In the genomic region with DNA sequence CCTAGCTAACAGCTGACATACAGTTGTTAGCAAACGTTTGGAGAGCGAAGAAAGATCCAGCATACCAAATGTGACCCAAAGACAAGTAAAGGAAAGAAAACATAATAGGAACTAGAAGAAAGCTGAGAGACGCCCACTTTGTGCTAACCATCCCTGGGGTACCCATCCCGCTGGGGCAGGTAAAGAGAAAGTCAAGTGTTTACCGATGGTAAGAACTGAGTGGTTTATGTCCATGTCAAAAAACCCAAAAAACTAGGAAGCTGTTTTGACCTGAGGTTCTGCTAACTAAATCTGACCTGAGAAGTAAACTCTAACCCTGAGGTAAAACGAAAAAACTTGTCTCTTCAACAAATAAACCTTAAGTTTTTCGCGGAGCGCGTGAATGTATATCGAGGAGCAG, we compare ENCODE assay signal across 8 mouse cellular contexts. TPM values are rescaled to one million over a fixed set of nuclear protein-coding genes. Genes with fewer than 3 reads are reported as not detected.
A peak's percentile ranks its signal among the peaks of the same experiment; 100 is the strongest.
DNase-seq lines count a peak whose midpoint lies in the region; ATAC-seq and TF ChIP-seq lines count a peak whose summit lies in the region.

No protein-coding gene starts in this region.

- peak overlapping the region; percentile 63 for H3K4me2 ChIP-seq in kidney, postnatal 0 days (ENCODE audit: low read length)
- H3K4me2 ChIP-seq in embryonic facial prominence, embryonic 11.5 days (ENCODE audit: low read depth, low read length), result peak overlapping the region; percentile 57
- peak overlapping the region; percentile 79 for H3K4me2 ChIP-seq in intestine, embryonic 16.5 days (ENCODE audit: low read depth, low read length)

- H3K4me3 ChIP-seq in kidney, postnatal 0 days (replicated peaks; ENCODE audit: low read depth, low read length), result peak overlapping the region; percentile 52
- peak overlapping the region; percentile 70 for H3K4me3 ChIP-seq in embryonic facial prominence, embryonic 11.5 days (ENCODE audit: low read depth, low read length)
- H3K4me3 ChIP-seq in intestine, embryonic 16.5 days (ENCODE audit: low read length), result peak overlapping the region; percentile 77

- peaks cover 17% of the 10 kb centered on the region; the same call in 1 of the 2 replicates for H3K4me1 ChIP-seq in kidney, postnatal 0 days (replicated peaks; ENCODE audit: insufficient read depth, low read length)
- no peaks in the 10 kb centered on the region for H3K4me1 ChIP-seq in embryonic facial prominence, embryonic 11.5 days (ENCODE audit: control insufficient read depth, insufficient read depth, low read length)
- H3K4me1 ChIP-seq in intestine, embryonic 16.5 days (ENCODE audit: control insufficient read depth, insufficient read depth, low read length), result peaks cover 13% of the 10 kb centered on the region

- no peak for TF ChIP-seq CTCF in kidney, postnatal 0 days (IDR thresholded peaks at IDR 0.05; ENCODE audit: low read depth)

- H3K27ac ChIP-seq in kidney, postnatal 0 days, result no peak overlapping the region
- H3K27ac ChIP-seq in embryonic facial prominence, embryonic 11.5 days (replicated peaks; ENCODE audit: low read depth, low read length), result no peak overlapping the region
- H3K27ac ChIP-seq in intestine, embryonic 16.5 days (ENCODE audit: low read length), result no peak overlapping the region

- 12% methylated on average over 11 of the region's 11 CpGs for WGBS in kidney, postnatal 0 days
- WGBS in embryonic facial prominence, embryonic 11.5 days, result 9% methylated on average over 11 of the region's 11 CpGs
- 13% methylated on average over 11 of the region's 11 CpGs for WGBS in intestine, embryonic 16.5 days

- no peaks in the 10 kb centered on the region for H3K9me3 ChIP-seq in kidney, postnatal 0 days (replicated peaks; ENCODE audit: low read length)
- H3K9me3 ChIP-seq in embryonic facial prominence, embryonic 11.5 days (replicated peaks; ENCODE audit: control insufficient read depth, low read length), result no peaks in the 10 kb centered on the region
- H3K9me3 ChIP-seq in intestine, embryonic 16.5 days (ENCODE audit: control insufficient read depth, low read length), result no peaks in the 10 kb centered on the region

- H3K27me3 ChIP-seq in kidney, postnatal 0 days (ENCODE audit: insufficient read depth, low read length), result no peaks in the 10 kb centered on the region
- no peaks in the 10 kb centered on the region for H3K27me3 ChIP-seq in embryonic facial prominence, embryonic 11.5 days (ENCODE audit: control insufficient read depth, insufficient read depth, low read length)
- no peaks in the 10 kb centered on the region for H3K27me3 ChIP-seq in intestine, embryonic 16.5 days (replicated peaks; ENCODE audit: control insufficient read depth, insufficient read depth, low read length)

- H3K9ac ChIP-seq in kidney, postnatal 0 days (ENCODE audit: low read depth, low read length), result peak overlapping the region; percentile 60; the same call in 1 of the 2 replicates
- no peak overlapping the region for H3K9ac ChIP-seq in embryonic facial prominence, embryonic 11.5 days (replicated peaks; ENCODE audit: low read length)
- H3K9ac ChIP-seq in intestine, embryonic 16.5 days (ENCODE audit: low read depth, low read length), result peak overlapping the region; percentile 52; the same call in 1 of the 2 replicates

- no peaks in the 10 kb centered on the region; the same call in 1 of the 2 replicates for H3K36me3 ChIP-seq in kidney, postnatal 0 days (ENCODE audit: insufficient read depth, low read length)
- no peaks in the 10 kb centered on the region for H3K36me3 ChIP-seq in embryonic facial prominence, embryonic 11.5 days (replicated peaks; ENCODE audit: control insufficient read depth, insufficient read depth, low read depth, low read length)
- peaks cover 4% of the 10 kb centered on the region; the same call in 1 of the 2 replicates for H3K36me3 ChIP-seq in intestine, embryonic 16.5 days (ENCODE audit: control insufficient read depth, insufficient read depth, low read length)

- ATAC-seq in kidney, postnatal 0 days (replicated peaks; ENCODE audit: low FRiP score, low read depth), result no peak
- peak; percentile 20; the same call in 1 of the 2 replicates for ATAC-seq in embryonic facial prominence, embryonic 11.5 days (replicated peaks; ENCODE audit: insufficient number of reproducible peaks, low FRiP score, low TSS enrichment, low read depth)
- ATAC-seq in intestine, embryonic 16.5 days, result peak; percentile 27

- DNase-seq in kidney, postnatal 0 days (ENCODE audit: low spot score), result no peak
- DNase-seq in kidney, adult 9 months, result no peak
- no peak for DNase-seq in embryonic facial prominence, embryonic 11.5 days (ENCODE audit: low spot score)
- peak; percentile 25 for DNase-seq in naive thymus-derived CD4-positive, alpha-beta T cell, adult 2 months (ENCODE audit: low read depth)
- DNase-seq in adrenal gland, postnatal 10 days, result no peak
- no peak for DNase-seq in layer of hippocampus, postnatal 10 days (ENCODE audit: low spot score in 2 of 2)
- DNase-seq in thymus, postnatal 14 days, result no peak

RNA-seq across cellular contexts. Expression of a gene that starts 0.5 kb away (rescaled TPM):
- 14.0 and 15.5 TPM in 2 replicates for polyA plus RNA-seq in kidney, postnatal 0 days (2015; fragmentation: Nextera tagmentation; extraction: Ambion mirVana)
- polyA plus RNA-seq in embryonic facial prominence, embryonic 11.5 days (2014; fragmentation: Nextera tagmentation; extraction: Ambion mirVana), result 17.0 and 20.4 TPM in 2 replicates
- 12.2 and 12.6 TPM in 2 replicates for polyA plus RNA-seq in intestine, embryonic 16.5 days (2015; fragmentation: Nextera tagmentation; extraction: Ambion mirVana)
- total RNA-seq in adrenal gland, postnatal 10 days (2021), result 10 to 100 TPM; 13.9 to 18.4 TPM
- total RNA-seq in layer of hippocampus, postnatal 10 days (2021), result 10 to 100 TPM; 12.0 to 12.3 TPM

RNA-seq across cellular contexts. Expression of a gene that starts 0.6 kb away (rescaled TPM):
- 0.78 and 0.95 TPM in 2 replicates for polyA plus RNA-seq in kidney, postnatal 0 days (2015; fragmentation: Nextera tagmentation; extraction: Ambion mirVana)
- polyA plus RNA-seq in embryonic facial prominence, embryonic 11.5 days (2014; fragmentation: Nextera tagmentation; extraction: Ambion mirVana), result 0.43 and 0.50 TPM in 2 replicates
- 0.15 TPM in 2 replicates for polyA plus RNA-seq in intestine, embryonic 16.5 days (2015; fragmentation: Nextera tagmentation; extraction: Ambion mirVana)
- under 1 TPM in 1 of 2 experiments, not detected in 1; 0.15 TPM for total RNA-seq in adrenal gland, postnatal 10 days (2021)
- 1 to 10 TPM; 2.1 to 3.2 TPM for total RNA-seq in layer of hippocampus, postnatal 10 days (2021)
